Mouse (Mus musculus): ENCODE results near the gene Eya3.

GRCm38 (mm10) chr4:132746911-132747517, 108.2 kb downstream of the Eya3 start:
- TF ChIP-seq CTCF (IDR thresholded peaks at IDR 0.05; ENCODE audit: control insufficient read depth, insufficient read depth, low read length) (no peak), POLR2A (IDR thresholded peaks at IDR 0.05; ENCODE audit: borderline replicate concordance, control insufficient read depth, low read depth, low read length) (no peak)
